Mouse (Mus musculus): ENCODE results near the gene LTO1. TPM values are rescaled to one million over a fixed set of nuclear protein-coding genes. Genes with fewer than 3 reads are reported as not detected.

The LTO1 gene
- polyA plus RNA-seq, 1 experiment from 2014 or later, result 26.2 TPM

DNA sequence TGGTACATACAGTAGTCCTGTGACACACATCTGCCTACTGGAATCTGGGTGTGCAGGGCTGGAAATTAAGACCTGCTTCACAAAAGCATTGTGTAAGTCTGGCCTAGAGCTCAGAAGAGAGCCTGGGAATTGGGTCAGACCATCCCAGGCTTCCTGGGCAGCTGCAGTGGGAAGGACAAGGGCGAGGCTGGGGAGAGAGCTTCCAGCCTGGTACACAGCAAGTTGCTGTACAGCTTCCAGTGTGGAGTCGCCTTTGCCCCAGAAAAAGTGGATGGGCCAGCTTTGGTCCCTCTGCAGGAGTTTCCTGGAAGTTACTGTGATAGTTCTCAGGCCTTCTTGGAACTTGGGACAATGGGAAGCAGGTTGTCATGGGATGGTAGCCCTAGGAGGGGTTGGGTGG, 62.2 kb downstream of the LTO1 start:
- Histone ChIP-seq H3K27me3 (no peaks in the 10 kb centered on the region), H3K27ac (no peak overlapping the region), H3K9ac (no peak overlapping the region), H3K4me2 (no peak overlapping the region), H3K36me3 (no peaks in the 10 kb centered on the region), H3K9me3 (no peaks in the 10 kb centered on the region), H3K4me3 (no peak overlapping the region), H3K4me1 (no peaks in the 10 kb centered on the region)
- WGBS, result 86% methylated on average over 2 of the region's 2 CpGs
- ATAC-seq (ENCODE audit: insufficient number of reproducible peaks, insufficient read depth, low FRiP score, low TSS enrichment, low read depth), result no peak

DNA sequence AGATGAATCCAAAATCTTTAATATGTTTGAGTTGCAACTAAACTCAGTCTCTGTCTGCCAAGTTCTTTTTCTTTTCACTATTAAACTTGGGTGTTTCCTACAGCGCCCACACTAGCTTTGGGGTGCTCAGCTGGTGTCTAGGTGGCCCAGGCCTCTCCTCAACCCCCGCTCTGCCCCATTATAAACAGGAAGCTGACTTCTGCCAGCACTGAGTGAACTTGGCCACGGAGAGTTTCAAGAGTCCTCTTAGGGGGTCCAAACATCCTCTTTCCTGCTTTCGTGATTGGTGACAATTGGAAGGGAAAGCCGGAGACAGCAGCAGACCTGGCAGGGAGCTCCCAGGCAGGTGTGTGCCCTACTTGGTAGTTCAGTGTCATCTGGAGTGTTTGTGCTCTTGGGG, 64.9 kb downstream of the LTO1 start:
- ATAC-seq (ENCODE audit: insufficient number of reproducible peaks, insufficient read depth, low FRiP score, low TSS enrichment, low read depth), result no peak
- Histone ChIP-seq H3K27ac (no peak overlapping the region), H3K4me3 (no peak overlapping the region), H3K4me1 (no peaks in the 10 kb centered on the region), H3K9me3 (no peaks in the 10 kb centered on the region), H3K27me3 (no peaks in the 10 kb centered on the region), H3K9ac (no peak overlapping the region), H3K4me2 (no peak overlapping the region), H3K36me3 (no peaks in the 10 kb centered on the region)
- 81% methylated on average over 5 of the region's 5 CpGs for WGBS

Other genes starting within 250 kb of the LTO1 start
- gene Ano1, start 163.1 kb upstream of the LTO1 start, polyA plus RNA-seq (2015; fragmentation: Nextera tagmentation; extraction: Ambion mirVana), result 12.0 and 12.8 TPM in 2 replicates
- 0.55 and 1.2 TPM in 2 replicates for gene Fgf3, start 77.0 kb upstream of the LTO1 start, polyA plus RNA-seq (2015; fragmentation: Nextera tagmentation; extraction: Ambion mirVana)
- 0.18 TPM in 1 of 2 replicates, not detected in the other for gene Fgf4, start 67.7 kb upstream of the LTO1 start, polyA plus RNA-seq (2015; fragmentation: Nextera tagmentation; extraction: Ambion mirVana)
- 0.80 and 1.3 TPM in 2 replicates for gene Fgf15, start 18.6 kb upstream of the LTO1 start, polyA plus RNA-seq (2015; fragmentation: Nextera tagmentation; extraction: Ambion mirVana)
- 127 and 136 TPM in 2 replicates for gene Ccnd1, start 24.8 kb downstream of the LTO1 start, polyA plus RNA-seq (2015; fragmentation: Nextera tagmentation; extraction: Ambion mirVana)